Comparison of ENCODE assay signal across 9 mouse cellular contexts in genomic region chr10:8529173-8529572, GRCm38 (mm10). TPM values are rescaled to one million over a fixed set of nuclear protein-coding genes. Genes with fewer than 3 reads are reported as not detected.
DNase-seq lines count a peak whose midpoint lies in the region; ATAC-seq lines count a peak whose summit lies in the region.
"Had no signal": no experiment of that assay in that cellular context is flagged by ENCODE, and none has a peak within 500 bp of the region (broad histone marks: within the 10 kb centered on the region; RNA-seq: fewer than 3 reads in every experiment).

No protein-coding gene starts in this region.

- 35% methylated on average over 7 of the region's 7 CpGs for WGBS in limb, embryonic 10.5 days
- WGBS in heart, embryonic 10.5 days = 30% methylated on average over 7 of the region's 7 CpGs

- H3K4me1 ChIP-seq in limb, embryonic 10.5 days = no peaks in the 10 kb centered on the region
- H3K4me1 ChIP-seq in heart, embryonic 10.5 days = no peaks in the 10 kb centered on the region
- H3K4me1 ChIP-seq: neural tube, embryonic 13.5 days had no signal

- no peak overlapping the region for H3K4me3 ChIP-seq in limb, embryonic 10.5 days
- H3K4me3 ChIP-seq in heart, embryonic 10.5 days = no peak overlapping the region
- H3K4me3 ChIP-seq: neural tube, embryonic 13.5 days had no signal

- no peaks in the 10 kb centered on the region for H3K9me3 ChIP-seq in limb, embryonic 10.5 days (replicated peaks)
- no peaks in the 10 kb centered on the region for H3K9me3 ChIP-seq in heart, embryonic 10.5 days
- H3K9me3 ChIP-seq: neural tube, embryonic 13.5 days had no signal

- H3K27ac ChIP-seq in limb, embryonic 10.5 days = no peak overlapping the region
- H3K27ac ChIP-seq in heart, embryonic 10.5 days = no peak overlapping the region
- H3K27ac ChIP-seq: neural tube, embryonic 13.5 days had no signal

- H3K36me3 ChIP-seq in limb, embryonic 10.5 days = no peaks in the 10 kb centered on the region
- H3K36me3 ChIP-seq in heart, embryonic 10.5 days = no peaks in the 10 kb centered on the region
- H3K36me3 ChIP-seq: neural tube, embryonic 13.5 days had no signal

- H3K27me3 ChIP-seq in limb, embryonic 10.5 days (ENCODE audit: low read depth, poor library complexity, severe bottlenecking) = no peaks in the 10 kb centered on the region
- H3K27me3 ChIP-seq in heart, embryonic 10.5 days (ENCODE audit: insufficient read depth, poor library complexity, severe bottlenecking) = no peaks in the 10 kb centered on the region
- H3K27me3 ChIP-seq: neural tube, embryonic 13.5 days had no signal

- peak; percentile 66 to 69 for DNase-seq in cerebellum, postnatal 10 days
- no peak for DNase-seq in cerebellum, adult 9-11 months
- DNase-seq in layer of hippocampus, postnatal 10 days (ENCODE audit: low spot score in 2 of 2) = peak; percentile 57 to 58
- DNase-seq in layer of hippocampus, adult 8-10 months (ENCODE audit: low spot score in 2 of 2) = no peak
- peak; percentile 34 for DNase-seq in NIH3T3 (ENCODE audit: low read depth)
- peak; percentile 44 for DNase-seq in limb, embryonic 10.5 days (ENCODE audit: low spot score)
- no peak for DNase-seq in heart, embryonic 10.5 days (ENCODE audit: low spot score)

- no peak for ATAC-seq in megakaryocyte, adult 5-6 weeks (ENCODE audit: poor library complexity, severe bottlenecking)

RNA-seq across cellular contexts. Expression of gene Ust, which starts 10.5 kb away (rescaled TPM):
- 10 to 100 TPM; 50.0 to 52.6 TPM for total RNA-seq in layer of hippocampus, postnatal 10 days (2021)
- total RNA-seq in layer of hippocampus, adult 8-10 months (2022) = 10 to 100 TPM; 55.3 to 61.3 (median 57.6) TPM
- 3.0 and 3.5 TPM in 2 replicates for polyA plus RNA-seq in limb, embryonic 10.5 days (2016; fragmentation: Nextera tagmentation; extraction: Ambion mirVana)
- total RNA-seq in megakaryocyte, adult 5-6 weeks (2015) = 1.6 and 2.1 TPM in 2 replicates
- 0.85 and 1.2 TPM in 2 replicates for total RNA-seq in megakaryocyte, adult 5-6 weeks (2017)
- polyA plus RNA-seq in heart, embryonic 10.5 days (2016; fragmentation: Nextera tagmentation; extraction: Ambion mirVana) = 1.9 and 2.8 TPM in 2 replicates

Comparison
In these comparisons a context has a peak if more than half of its experiments do, and no peak if none do; other contexts are left out.
1. DNase-seq: peak in cerebellum, postnatal 10 days (2 of 2), layer of hippocampus, postnatal 10 days (2 of 2), NIH3T3 (single experiment) and limb, embryonic 10.5 days (single experiment); none in cerebellum, adult 9-11 months (single experiment), layer of hippocampus, adult 8-10 months (0 of 2) and heart, embryonic 10.5 days (single experiment).
2. RNA of gene Ust, which starts 10.5 kb away (total RNA-seq): 55.3 to 61.3 TPM in layer of hippocampus, adult 8-10 months and 50.0 to 52.6 TPM in layer of hippocampus, postnatal 10 days; 0.85 to 2.1 TPM in megakaryocyte, adult 5-6 weeks; every median in the first group is over 10 times any median in the second.